Mouse (Mus musculus) CH12.LX (cell line): ENCODE measurements around the gene Cd2bp2.

Experiments
- CTCF ChIP-seq, 2 experiments: IDR thresholded peaks in 1 of 2; conservative IDR thresholded peaks in 1 of 2; 2 replicates each; pipeline ENCODE4 v1.5.1; 2011 to 2012; ENCODE audit warnings: low read depth in 2 of 2, low read length in 2 of 2, improper control_type of control experiment in 1 of 2, inconsistent platforms in 1 of 2, mild to moderate bottlenecking in 1 of 2, moderate library complexity in 1 of 2
- E2F4 ChIP-seq: IDR thresholded peaks from 2 replicates; pipeline ENCODE4 v1.6.1; 2011; ENCODE audit warnings: low read depth, low read length, improper control_type of control experiment; ENCODE audit not compliant: insufficient replicate concordance
- JUN ChIP-seq: IDR thresholded peaks from 2 replicates; pipeline ENCODE4 v1.6.1; 2011; ENCODE audit warnings: low read depth, mild to moderate bottlenecking, low read length, improper control_type of control experiment, moderate library complexity; ENCODE audit not compliant: insufficient read depth
- MAFK ChIP-seq: IDR thresholded peaks from 2 replicates; pipeline ENCODE4 v1.6.1; 2011; ENCODE audit warnings: low read length, improper control_type of control experiment; ENCODE audit not compliant: insufficient replicate concordance
- MAX ChIP-seq: IDR thresholded peaks from 2 replicates; pipeline ENCODE4 v1.6.1; 2011; ENCODE audit warnings: low read length, improper control_type of control experiment
- MEF2A ChIP-seq: IDR thresholded peaks from 2 replicates; pipeline ENCODE4 v1.6.1; 2014; ENCODE audit warnings: low read depth, mild to moderate bottlenecking, inconsistent platforms, low read length, improper control_type of control experiment, borderline replicate concordance
- POLR2A ChIP-seq: IDR thresholded peaks from 2 replicates; pipeline ENCODE4 v1.6.1; 2011; ENCODE audit warnings: low read depth, mild to moderate bottlenecking, improper control_type of control experiment, low read length
- POLR2AphosphoS2 ChIP-seq: IDR thresholded peaks from 2 replicates; pipeline ENCODE4 v1.6.1; 2011; ENCODE audit warnings: low read depth, low read length, improper control_type of control experiment
- RCOR1 ChIP-seq: conservative IDR thresholded peaks from 2 replicates; pipeline ENCODE4 v1.6.1; 2012; ENCODE audit warnings: low read depth, mild to moderate bottlenecking, inconsistent platforms, low read length, improper control_type of control experiment
- USF1 ChIP-seq: IDR thresholded peaks from 2 replicates; pipeline ENCODE4 v1.6.1; 2014; ENCODE audit warnings: low read depth, mild to moderate bottlenecking, inconsistent platforms, low read length, improper control_type of control experiment
- ZKSCAN1 ChIP-seq: IDR thresholded peaks from 2 replicates; pipeline ENCODE4 v1.6.1; 2012; ENCODE audit warnings: low read depth, inconsistent platforms, low read length, improper control_type of control experiment, borderline replicate concordance

GRCm38 (mm10) chr7:127188305-127189276 is 7.3 kb downstream of the Cd2bp2 start:
- TF ChIP-seq MEF2A (peak; percentile 87), ZKSCAN1 (no peak), CTCF (conservative IDR thresholded peaks at IDR 0.05 in 1 of 2, IDR thresholded peaks at IDR 0.05 in 1 of 2; ENCODE audit: low read depth in 2 of 2, low read length in 2 of 2) (peak in 1 of 2 experiments; percentile 30; a peak in 2 of 4 replicates), MAX (peak; percentile 45; the same call in 1 of the 2 replicates), E2F4 (no peak), POLR2AphosphoS2 (peak; percentile 72; the same call in 1 of the 2 replicates), RCOR1 (0 out of 2 replicates have a peak, but pooled peaks have one; percentile 59), JUN (peak; percentile 67), POLR2A (peak; percentile 22), MAFK (peak; percentile 45; the same call in 1 of the 2 replicates), USF1 (no peak)
